Mouse (Mus musculus) lung, postnatal 36 days (tissue): ENCODE measurements around the gene Gpr18.

Source experiments
- DNase-seq: peaks from one replicate; pipeline ENCODE4 v3.0.0; 2022; ENCODE audit warnings: mixed read lengths

Gpr18 gene

GRCm38 (mm10) chr14:121920511-121921124, 5.0 kb upstream of the Gpr18 start:
- no peak for DNase-seq

- peak; percentile 39 for DNase-seq
Measured at GRCm38 (mm10) chr14:121919752-121920151, 4.2 kb upstream of the Gpr18 start.

GRCm38 (mm10) chr14:121918266-121918665, 2.7 kb upstream of the Gpr18 start:
- no peak for DNase-seq

- DNase-seq: peak; percentile 37
Measured at GRCm38 (mm10) chr14:121916311-121917094, 922 bp upstream of the Gpr18 start.

- no peak for DNase-seq
Measured at GRCm38 (mm10) chr14:121915143-121915542, 438 bp downstream of the Gpr18 start.

- no peak for DNase-seq
Measured at GRCm38 (mm10) chr14:121912501-121912900, 3.1 kb downstream of the Gpr18 start.

GRCm38 (mm10) chr14:121909868-121910267, 5.7 kb downstream of the Gpr18 start:
- no peak for DNase-seq

DNA sequence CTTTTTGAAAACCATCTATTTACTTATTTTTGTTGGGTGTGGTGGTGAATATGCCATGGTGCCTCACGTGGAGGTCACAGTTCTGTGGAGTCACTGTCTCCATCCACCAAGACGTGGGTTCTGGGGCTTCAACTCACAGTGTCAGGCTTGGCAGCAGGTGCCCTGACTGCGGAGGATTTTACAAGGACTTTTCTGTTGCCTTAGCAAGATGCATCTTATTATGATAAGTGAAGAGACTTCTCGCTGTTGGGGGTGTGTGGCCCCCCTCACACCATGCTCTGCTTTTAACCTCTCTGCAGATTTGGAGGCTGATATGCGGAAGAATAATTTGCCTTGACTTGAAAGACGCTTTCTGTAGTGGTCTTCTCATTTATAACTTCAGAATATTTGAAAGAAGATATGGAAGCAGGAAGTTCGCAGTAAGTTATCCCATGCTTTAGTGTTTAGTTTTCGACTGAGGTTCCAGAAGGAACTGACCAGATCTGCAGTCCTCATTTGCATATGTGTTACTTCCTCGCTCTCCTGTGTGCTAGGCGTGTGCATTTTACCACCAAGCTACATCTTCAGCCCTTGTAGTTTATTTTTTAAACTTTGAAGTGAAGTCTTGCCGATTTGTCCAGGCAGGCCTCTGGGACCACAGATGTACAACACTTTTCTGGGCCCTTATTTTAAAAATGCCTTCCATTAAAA, 8.4 kb downstream of the Gpr18 start:
- no peak for DNase-seq

DNA sequence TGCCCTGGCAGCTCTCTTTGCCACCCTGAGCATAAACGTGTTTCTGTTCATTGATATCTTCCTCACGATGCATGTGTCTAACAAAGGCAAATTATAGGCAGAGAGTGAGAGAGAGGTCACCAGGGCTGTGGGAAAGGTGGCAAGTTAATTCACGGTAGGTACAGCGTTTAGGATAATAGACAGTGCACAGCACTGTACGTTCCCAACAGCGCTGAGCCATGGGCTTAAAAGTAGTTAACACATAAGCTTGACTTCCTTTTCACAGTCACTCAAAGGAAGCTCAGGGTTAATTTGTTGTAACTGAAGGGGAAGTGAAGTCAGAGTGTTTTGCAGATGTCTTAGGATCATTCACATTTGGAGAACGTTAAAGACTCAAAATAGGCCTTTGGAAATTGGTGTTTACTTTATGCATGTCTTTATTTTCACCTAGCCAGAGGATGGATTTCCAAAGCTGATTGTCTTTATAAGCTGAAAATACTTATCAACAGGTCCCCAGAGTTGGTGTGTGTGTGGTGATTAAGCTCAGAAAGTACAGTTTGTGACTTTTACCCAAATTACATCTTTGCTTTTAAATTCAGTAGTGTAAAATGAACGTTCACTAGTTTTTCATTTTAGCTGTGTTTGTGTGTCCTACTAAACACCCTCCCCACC, 9.1 kb downstream of the Gpr18 start:
- no peak for DNase-seq

GRCm38 (mm10) chr14:121904754-121905153, 10.8 kb downstream of the Gpr18 start:
- no peak for DNase-seq

DNA sequence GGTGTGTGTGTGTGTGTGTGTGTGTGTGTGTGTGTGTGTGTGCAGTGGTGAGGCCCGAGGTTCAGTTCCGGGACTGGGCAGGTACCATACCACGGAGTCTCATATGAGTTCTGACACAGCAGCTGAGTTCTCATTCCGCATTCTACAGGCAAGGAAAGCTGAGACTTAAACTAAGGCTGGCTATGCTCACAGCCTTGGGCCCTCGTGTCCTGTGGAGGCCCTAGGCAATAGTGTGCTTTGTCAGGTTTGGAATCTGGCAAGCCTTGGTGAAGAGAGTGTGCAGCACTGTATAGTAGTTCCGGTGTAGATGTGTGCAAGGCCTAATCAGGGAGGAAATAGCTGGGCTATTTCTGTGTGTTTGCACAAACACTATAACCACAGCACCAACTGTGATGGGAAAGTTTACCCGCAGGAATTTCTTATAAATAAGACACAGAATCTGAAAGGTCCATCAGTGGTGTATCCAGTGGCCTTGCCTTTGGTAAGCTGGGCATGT, 12.2 kb downstream of the Gpr18 start:
- no peak for DNase-seq

GRCm38 (mm10) chr14:121901511-121901910, 14.1 kb downstream of the Gpr18 start:
- DNase-seq: no peak

- DNase-seq: no peak
Measured at GRCm38 (mm10) chr14:121899071-121899470, 16.5 kb downstream of the Gpr18 start.

DNA sequence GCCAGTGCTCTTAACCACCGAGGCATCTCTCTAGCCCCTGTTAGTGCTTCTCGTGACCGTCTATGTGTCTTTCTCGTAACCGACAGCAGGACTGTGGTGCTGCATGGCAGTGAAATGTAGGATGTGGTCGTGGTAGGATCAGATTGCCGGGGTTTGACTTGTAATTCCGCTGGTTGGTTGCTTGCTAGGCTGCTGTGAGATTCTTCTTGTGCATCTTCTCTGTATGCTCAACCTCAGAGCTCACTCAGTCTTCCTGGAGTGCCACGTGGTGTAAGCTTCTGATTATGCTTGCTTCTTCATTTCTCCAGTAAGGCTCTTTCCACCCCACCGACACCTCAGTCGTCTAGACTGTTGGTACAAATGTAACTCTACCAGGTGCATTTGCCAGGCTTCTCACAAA, 17.1 kb downstream of the Gpr18 start:
- no peak for DNase-seq

DNA sequence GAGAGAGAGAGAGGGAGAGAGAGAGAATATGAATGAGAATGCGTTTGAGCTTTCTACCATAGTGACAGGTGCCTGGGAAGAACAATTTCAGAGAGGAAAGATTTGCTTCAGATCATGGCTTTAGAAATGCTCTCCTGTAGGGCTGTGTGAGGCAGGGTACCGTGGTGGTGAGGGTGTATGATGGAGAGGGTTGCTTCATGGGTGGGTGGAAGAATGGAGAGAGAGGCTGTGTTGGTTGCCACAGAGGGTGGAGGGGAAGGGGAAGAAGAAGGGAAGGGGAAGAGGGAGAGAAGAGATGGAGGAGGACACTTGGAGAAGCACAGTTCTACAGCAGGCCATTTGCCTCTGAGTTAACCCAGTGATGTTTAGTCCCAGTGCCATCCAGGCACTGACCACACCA, 17.8 kb downstream of the Gpr18 start:
- DNase-seq: no peak

DNA sequence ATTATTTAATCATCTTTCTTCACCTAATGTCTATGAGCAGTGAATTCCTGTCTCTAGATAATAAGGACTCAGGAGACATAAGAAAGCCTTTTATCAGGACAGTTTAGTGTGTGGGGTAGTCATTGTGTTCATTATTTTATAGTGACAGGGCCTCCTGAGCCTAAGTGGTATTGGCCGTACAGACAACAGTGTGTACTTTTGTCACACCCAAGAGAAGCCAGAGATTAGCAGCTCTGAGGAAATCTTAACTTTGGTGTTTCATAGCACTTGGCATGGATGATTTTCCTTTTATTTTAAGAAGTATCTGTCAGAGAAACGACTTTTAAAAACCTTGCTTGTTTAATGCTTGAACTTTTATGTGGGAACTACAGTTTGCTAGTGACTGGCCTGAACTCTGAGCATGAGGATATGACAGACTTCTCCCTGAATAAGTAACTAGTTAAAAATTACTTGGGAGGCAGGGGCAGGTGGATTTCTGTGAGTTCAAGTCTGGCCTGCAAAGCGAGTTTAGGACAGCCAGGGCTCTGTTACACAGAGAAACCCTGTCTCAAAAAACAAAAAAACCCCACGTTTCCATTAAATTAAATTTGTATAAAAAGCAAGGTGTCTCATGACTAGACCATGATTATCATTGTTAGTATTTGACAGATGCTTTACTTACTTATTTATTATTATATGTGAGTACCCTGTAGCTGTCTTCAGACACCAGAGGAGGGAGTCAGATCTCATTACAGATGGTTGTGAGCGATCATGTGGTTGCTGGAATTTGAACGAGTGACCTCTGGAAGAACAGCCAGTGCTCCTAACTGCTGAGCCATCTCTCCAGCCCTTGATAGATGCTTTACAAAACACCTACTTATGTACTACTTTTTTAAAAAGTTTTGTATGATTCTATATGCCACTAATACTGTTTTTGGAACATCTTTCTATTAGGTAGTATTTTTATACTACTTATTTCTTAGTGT, 19.2 kb downstream of the Gpr18 start:
- no peak for DNase-seq

DNA sequence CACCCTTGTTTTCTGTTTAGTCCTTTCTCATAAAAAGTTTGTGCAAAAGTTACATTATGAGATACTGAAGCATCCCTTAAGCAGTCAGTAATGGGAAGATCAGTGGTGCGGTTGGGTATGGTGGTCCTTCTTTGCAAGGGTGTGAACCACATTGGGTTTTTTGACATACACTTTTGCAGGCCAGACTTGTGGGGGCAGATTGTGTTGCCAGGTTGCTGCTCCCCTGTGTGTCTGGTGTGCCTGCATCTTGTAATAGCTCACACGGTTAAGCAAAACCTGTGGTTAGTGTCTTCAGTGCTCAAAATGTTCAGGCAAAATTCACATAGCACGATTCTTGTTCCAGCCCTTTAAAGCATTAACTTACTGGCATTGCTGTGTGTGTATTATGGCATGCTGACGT, 20.3 kb downstream of the Gpr18 start:
- DNase-seq: no peak

GRCm38 (mm10) chr14:121894511-121895135, 21.0 kb downstream of the Gpr18 start:
- peak; percentile 32 for DNase-seq

- DNase-seq: no peak
Measured at GRCm38 (mm10) chr14:121893747-121894146, 21.8 kb downstream of the Gpr18 start.

- DNase-seq: peak; percentile 44
Measured at GRCm38 (mm10) chr14:121884150-121884797, 31.3 kb downstream of the Gpr18 start.

DNA sequence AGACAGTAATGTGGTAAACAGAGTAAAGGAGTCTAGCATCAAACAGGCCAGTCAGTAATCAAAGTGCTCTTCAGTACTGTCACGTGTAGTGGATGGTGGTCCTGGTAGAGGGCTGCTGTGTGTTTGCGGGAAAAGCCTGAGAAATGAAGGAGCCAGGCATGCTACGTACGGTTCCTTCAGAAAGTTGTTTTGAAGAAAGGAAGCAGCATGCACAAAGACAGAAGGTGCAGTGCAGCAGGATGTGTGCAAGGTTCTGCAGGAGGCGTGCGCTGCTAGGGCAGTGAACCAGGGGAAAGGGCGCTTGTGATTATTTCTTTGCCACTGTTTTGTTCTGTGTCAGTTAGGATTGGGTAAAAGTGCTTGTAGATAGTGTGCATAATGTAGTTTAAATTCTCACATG, 34.4 kb downstream of the Gpr18 start:
- DNase-seq: no peak
